Comparison of ENCODE assay signal across 12 mouse cellular contexts in genomic region chr4:32170460-32171192, GRCm38 (mm10).
DNase-seq lines count a peak whose midpoint lies in the region; ATAC-seq and TF ChIP-seq lines count a peak whose summit lies in the region.
"Had no signal": no experiment of that assay in that cellular context is flagged by ENCODE, and none has a peak within 500 bp of the region (broad histone marks: within the 10 kb centered on the region; RNA-seq: fewer than 3 reads in every experiment).

No protein-coding gene starts in this region.

- no peaks in the 10 kb centered on the region for H3K27me3 ChIP-seq in kidney, embryonic 16.5 days (ENCODE audit: insufficient read depth, low read length)
- H3K27me3 ChIP-seq in spleen, adult 2 months (ENCODE audit: control insufficient read depth, insufficient read depth, low read length): no peaks in the 10 kb centered on the region
- no peaks in the 10 kb centered on the region; the same call in 1 of the 2 replicates for H3K27me3 ChIP-seq in midbrain, embryonic 13.5 days
- H3K27me3 ChIP-seq: embryonic facial prominence, embryonic 13.5 days had no signal

- peak overlapping the region; percentile 13; the same call in 1 of the 2 replicates for H3K4me2 ChIP-seq in kidney, embryonic 16.5 days (replicated peaks; ENCODE audit: low read depth, low read length)
- H3K4me2 ChIP-seq in midbrain, embryonic 13.5 days (replicated peaks): no peak overlapping the region
- H3K4me2 ChIP-seq: embryonic facial prominence, embryonic 13.5 days had no signal

- WGBS in kidney, embryonic 16.5 days: 31% methylated on average over 15 of the region's 15 CpGs
- WGBS in spleen, adult 2 months: 8% methylated on average over 15 of the region's 15 CpGs
- 70% methylated on average over 15 of the region's 15 CpGs for WGBS in midbrain, embryonic 13.5 days

- TF ChIP-seq CTCF in spleen, adult 2 months (IDR thresholded peaks at IDR 0.05; ENCODE audit: extremely low read depth, insufficient read depth, insufficient read length, insufficient replicate concordance): no peak

- no peak overlapping the region for H3K27ac ChIP-seq in kidney, embryonic 16.5 days (ENCODE audit: low read length)
- H3K27ac ChIP-seq in spleen, adult 2 months (ENCODE audit: insufficient read depth, low read length): peak overlapping the region; percentile 69
- no peak overlapping the region for H3K27ac ChIP-seq in midbrain, embryonic 13.5 days
- H3K27ac ChIP-seq: left cerebral cortex, adult 2 months had no signal

- H3K36me3 ChIP-seq in kidney, embryonic 16.5 days (ENCODE audit: insufficient read depth, low read length): no peaks in the 10 kb centered on the region
- H3K36me3 ChIP-seq in spleen, adult 2 months (ENCODE audit: control insufficient read depth, insufficient read depth, low read length): no peaks in the 10 kb centered on the region
- no peaks in the 10 kb centered on the region for H3K36me3 ChIP-seq in midbrain, embryonic 13.5 days
- H3K36me3 ChIP-seq: embryonic facial prominence, embryonic 13.5 days; G1E had no signal

- no peak for DNase-seq in kidney, postnatal 4 days
- peak; percentile 61 for DNase-seq in c-Kit-positive CD71-positive TER-119-positive erythroid progenitor cells, embryonic 14.5 days (ENCODE audit: low spot score)
- DNase-seq in liver: peak; percentile 85
- no peak for DNase-seq in spleen, adult 2 months (ENCODE audit: low read depth in 1 of 2, low spot score in 2 of 2)
- DNase-seq in adrenal gland, postnatal 10 days: no peak
- no peak for DNase-seq in adrenal gland, adult (ENCODE audit: inconsistent age in 2 of 2, low spot score in 1 of 2)
- DNase-seq: heart, postnatal 14 days had no signal

- no peak overlapping the region for H3K9ac ChIP-seq in kidney, embryonic 16.5 days (replicated peaks; ENCODE audit: low read length)
- no peak overlapping the region for H3K9ac ChIP-seq in midbrain, embryonic 13.5 days (replicated peaks)
- H3K9ac ChIP-seq: embryonic facial prominence, embryonic 13.5 days had no signal

- H3K4me3 ChIP-seq in kidney, embryonic 16.5 days (ENCODE audit: low read length): no peak overlapping the region
- H3K4me3 ChIP-seq in spleen, adult 2 months (ENCODE audit: extremely low read depth, insufficient read depth, insufficient read length): peak overlapping the region; percentile 22; the same call in 1 of the 2 replicates
- no peak overlapping the region for H3K4me3 ChIP-seq in midbrain, embryonic 13.5 days (replicated peaks)
- H3K4me3 ChIP-seq: embryonic facial prominence, embryonic 13.5 days; left cerebral cortex, adult 2 months had no signal

- H3K9me3 ChIP-seq in kidney, embryonic 16.5 days (ENCODE audit: low read length): no peaks in the 10 kb centered on the region
- 0 out of 2 replicates have a peak, but pooled peaks cover 3% of the 10 kb centered on the region for H3K9me3 ChIP-seq in midbrain, embryonic 13.5 days
- H3K9me3 ChIP-seq: embryonic facial prominence, embryonic 13.5 days; G1E had no signal

- TF ChIP-seq POLR2A in spleen, adult 2 months (IDR thresholded peaks at IDR 0.05; ENCODE audit: low read depth, low read length): no peak

- H3K4me1 ChIP-seq in kidney, embryonic 16.5 days (ENCODE audit: insufficient read depth, low read length): peaks cover 20% of the 10 kb centered on the region
- peaks cover 19% of the 10 kb centered on the region; the same call in 1 of the 2 replicates for H3K4me1 ChIP-seq in spleen, adult 2 months (ENCODE audit: control insufficient read depth, insufficient read depth, insufficient read length)
- 0 out of 2 replicates have a peak, but pooled peaks cover 4% of the 10 kb centered on the region for H3K4me1 ChIP-seq in midbrain, embryonic 13.5 days (replicated peaks)

- no peak for ATAC-seq in kidney, embryonic 16.5 days (ENCODE audit: low FRiP score, low TSS enrichment)
- ATAC-seq in midbrain, embryonic 13.5 days: no peak

Comparison
In these comparisons a context has a peak if more than half of its experiments do, and no peak if none do; other contexts are left out.
1. DNase-seq: peak in c-Kit-positive CD71-positive TER-119-positive erythroid progenitor cells, embryonic 14.5 days (single experiment) and liver (single experiment); none in kidney, postnatal 4 days (0 of 2), spleen, adult 2 months (0 of 2), adrenal gland, postnatal 10 days (single experiment) and adrenal gland, adult (0 of 2).